Comparison of ENCODE assay signal across 8 mouse cellular contexts in the genomic region with DNA sequence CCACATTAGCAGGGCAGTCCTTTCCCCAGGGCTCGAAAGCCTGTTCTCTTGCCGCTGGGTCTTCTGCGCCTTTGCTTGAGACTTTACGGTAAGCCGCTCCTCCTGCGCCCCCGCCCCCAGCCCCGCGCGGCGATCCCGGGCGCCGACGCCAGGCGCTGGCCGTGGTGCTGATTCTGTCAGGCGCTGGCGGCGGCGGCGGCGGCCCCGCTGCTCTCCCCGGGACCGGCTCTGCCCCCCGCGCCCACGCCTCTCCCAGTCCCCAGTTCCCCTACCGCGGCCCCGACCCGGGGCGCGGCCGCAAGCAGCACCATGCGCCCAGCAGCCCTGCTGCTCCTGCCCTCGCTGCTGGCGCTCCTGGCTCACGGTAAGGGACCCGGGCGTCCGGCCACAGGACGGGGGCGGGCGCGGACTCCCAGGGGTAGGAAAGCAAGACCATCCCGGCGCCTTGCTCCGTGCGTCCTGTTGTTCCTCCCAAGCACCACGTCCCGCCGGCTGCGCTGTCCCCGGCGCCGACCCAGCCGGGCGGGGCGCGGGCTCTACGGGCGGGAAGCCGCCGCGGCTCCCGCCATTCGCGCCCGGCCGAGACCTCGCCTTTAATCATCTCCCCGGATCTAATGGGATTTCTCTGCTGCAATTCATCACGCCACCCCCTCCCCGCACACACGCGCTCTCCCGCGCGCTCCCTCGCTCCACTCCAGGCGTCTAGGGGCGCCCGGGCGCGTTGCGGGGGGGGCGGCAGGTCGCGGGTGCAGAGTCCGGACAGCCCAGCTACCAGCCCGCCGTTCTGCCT. TPM values are rescaled to one million over a fixed set of nuclear protein-coding genes. Genes with fewer than 3 reads are reported as not detected.
DNase-seq lines count a peak whose midpoint lies in the region; ATAC-seq and TF ChIP-seq lines count a peak whose summit lies in the region.

A gene (plus strand): TSS at position 50 of the 790 bp plus-strand sequence.

- peak; percentile 63 for TF ChIP-seq CTCF in left cerebral cortex, adult 2 months (IDR thresholded peaks at IDR 0.05)

- no peaks in the 10 kb centered on the region for H3K9me3 ChIP-seq in hindbrain, embryonic 15.5 days

- peak within 1 kb of the TSS; percentile 86 for H3K4me3 ChIP-seq in hindbrain, embryonic 15.5 days
- H3K4me3 ChIP-seq in left cerebral cortex, adult 2 months, result peak within 1 kb of the TSS; percentile 77

- H3K27ac ChIP-seq in hindbrain, embryonic 15.5 days (replicated peaks), result peak within 1 kb of the TSS; percentile 95
- peak within 1 kb of the TSS; percentile 92 for H3K27ac ChIP-seq in left cerebral cortex, adult 2 months

- peaks cover 79% of the 10 kb centered on the region for H3K4me1 ChIP-seq in hindbrain, embryonic 15.5 days (replicated peaks)

- ATAC-seq in hindbrain, embryonic 15.5 days (ENCODE audit: low FRiP score, low read depth), result peak; percentile 74

- intact Hi-C loops in left cerebral cortex, adult 2 months (cut with DNase I), result loop anchor here (5.0 kb wide), 1 partner anchor 34 kb away; no protein-coding TSS in a partner anchor

- H3K36me3 ChIP-seq in hindbrain, embryonic 15.5 days, result no peaks in the 10 kb centered on the region

- H3K27me3 ChIP-seq in hindbrain, embryonic 15.5 days, result peaks cover 7% of the 10 kb centered on the region; the same call in 1 of the 2 replicates

- H3K4me2 ChIP-seq in hindbrain, embryonic 15.5 days, result peak within 1 kb of the TSS; percentile 67

- DNase-seq in R1 (ENCODE audit: low read depth, low spot score), result peak; percentile 82
- peak; percentile 87 to 92 for DNase-seq in cerebellum, postnatal 25 days
- peak; percentile 50 for DNase-seq in gastrocnemius, adult 18-20 months (ENCODE audit: low spot score)
- DNase-seq in left cerebral cortex, adult 2 months (ENCODE audit: extremely low spot score in 1 of 2, low spot score in 2 of 2), result peak; percentile 82 to 86
- peak; percentile 70 for DNase-seq in lung, postnatal 36 days
- peak; percentile 90 to 91 for DNase-seq in right cerebral cortex, postnatal 10 days (ENCODE audit: low spot score in 2 of 2)
- peak; percentile 59 for DNase-seq in urinary bladder, adult 2 months (ENCODE audit: low spot score)

- H3K9ac ChIP-seq in hindbrain, embryonic 15.5 days, result peak within 1 kb of the TSS; percentile 77

- WGBS in hindbrain, embryonic 15.5 days, result under 1% methylated on average over 88 of the region's 94 CpGs

RNA-seq across cellular contexts. Expression of the gene that starts here (rescaled TPM):
- under 1 TPM; 0.12 to 0.16 TPM for total RNA-seq in gastrocnemius, adult 18-20 months (2021)
- polyA plus RNA-seq in hindbrain, embryonic 15.5 days (2015; fragmentation: Nextera tagmentation; extraction: Ambion mirVana), result 123 and 151 TPM in 2 replicates
- 100 to 1,000 TPM; 127 to 157 TPM for total RNA-seq in left cerebral cortex, adult 2 months (2021)
- polyA plus RNA-seq in urinary bladder, adult 2 months (2012; rRNA removed), result 0.09 and 0.21 TPM in 2 replicates

Comparison
In these comparisons a context has a peak if more than half of its experiments do, and no peak if none do; other contexts are left out.
1. Peak in every context shown above with its lines: DNase-seq, ATAC-seq, H3K4me3 ChIP-seq and H3K27ac ChIP-seq.
2. RNA of the gene that starts here (total RNA-seq): 127 to 157 TPM in left cerebral cortex, adult 2 months; 0.12 to 0.16 TPM in gastrocnemius, adult 18-20 months; every median in the first group is over 100 times any median in the second.
3. RNA of the gene that starts here (polyA plus RNA-seq): 123 to 151 TPM in hindbrain, embryonic 15.5 days; 0.09 to 0.21 TPM in urinary bladder, adult 2 months; every median in the first group is over 100 times any median in the second.
4. Peak in DNase-seq in gastrocnemius, adult 18-20 months; RNA of the gene not detected or under 1 TPM.
5. Peak in DNase-seq in urinary bladder, adult 2 months; RNA of the gene not detected or under 1 TPM.